Mouse (Mus musculus) T-helper 1 cell (primary cell): ENCODE measurements at regions not wholly inside any gene's neighbourhood (a gene's known extent, or its start where the extent isn't known, plus 50 kb on each side); places are given as distances from the start of the nearest gene placed in this dataset.

ENCODE experiments used
- in situ Hi-C: fragments of 300-600 bp; cut with MboI, MseI; formaldehyde crosslinking; loops from one replicate; pipeline ENCODE4 v1.15.1; 2025; ENCODE audit warnings: high pct_unique_total_duplicates

DNA sequence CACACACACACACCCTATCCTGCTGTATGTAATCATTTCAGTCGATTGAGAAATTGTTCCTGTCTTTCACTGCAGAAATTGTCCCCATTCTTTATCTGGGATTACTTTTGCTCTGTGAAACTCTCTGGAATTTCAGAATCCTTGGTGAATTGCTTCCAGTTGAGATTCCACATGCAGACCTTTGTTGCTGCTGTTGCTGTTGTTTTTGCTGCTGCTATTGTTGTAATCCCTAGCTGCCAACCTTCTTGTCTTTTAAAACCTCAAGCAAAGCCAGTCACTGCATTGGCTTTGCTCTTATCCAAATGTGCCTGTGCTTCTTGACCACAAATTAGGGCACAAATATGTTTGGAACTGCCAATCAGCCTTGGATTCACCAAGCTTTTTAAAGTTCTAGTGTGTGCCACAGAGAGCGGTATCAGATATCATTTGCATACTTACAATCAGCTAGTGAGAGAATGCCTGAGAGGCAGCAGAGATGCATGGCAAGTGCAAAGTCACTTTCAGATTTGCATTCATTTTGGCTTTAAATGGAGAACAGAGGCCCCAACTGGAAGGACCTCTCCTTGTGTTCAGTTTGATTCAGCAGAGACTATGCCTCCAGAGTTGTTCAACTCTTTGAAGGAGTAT, 1187.0 kb upstream of the Map3k7 start:
- in situ Hi-C loops = no loop called here

DNA sequence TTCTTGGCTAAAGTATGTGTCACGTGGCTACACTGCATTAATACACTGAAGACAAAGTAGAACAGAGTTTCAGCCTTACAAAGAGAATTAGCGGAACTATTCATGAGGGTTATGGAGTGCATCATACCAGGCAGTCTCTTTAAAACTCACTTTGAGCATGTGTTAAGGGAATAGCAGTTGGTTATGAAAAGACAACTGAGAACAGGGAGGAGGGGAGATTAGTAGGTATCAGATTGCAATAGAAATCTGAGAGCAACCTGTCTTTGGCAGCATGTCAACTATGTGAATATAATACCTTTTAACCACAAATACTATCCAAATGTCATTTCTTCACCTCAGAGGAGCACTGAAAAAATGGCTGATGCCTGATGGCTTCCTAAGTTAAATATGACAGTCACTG, 1182.2 kb upstream of the Map3k7 start:
- in situ Hi-C loops = no loop called here

DNA sequence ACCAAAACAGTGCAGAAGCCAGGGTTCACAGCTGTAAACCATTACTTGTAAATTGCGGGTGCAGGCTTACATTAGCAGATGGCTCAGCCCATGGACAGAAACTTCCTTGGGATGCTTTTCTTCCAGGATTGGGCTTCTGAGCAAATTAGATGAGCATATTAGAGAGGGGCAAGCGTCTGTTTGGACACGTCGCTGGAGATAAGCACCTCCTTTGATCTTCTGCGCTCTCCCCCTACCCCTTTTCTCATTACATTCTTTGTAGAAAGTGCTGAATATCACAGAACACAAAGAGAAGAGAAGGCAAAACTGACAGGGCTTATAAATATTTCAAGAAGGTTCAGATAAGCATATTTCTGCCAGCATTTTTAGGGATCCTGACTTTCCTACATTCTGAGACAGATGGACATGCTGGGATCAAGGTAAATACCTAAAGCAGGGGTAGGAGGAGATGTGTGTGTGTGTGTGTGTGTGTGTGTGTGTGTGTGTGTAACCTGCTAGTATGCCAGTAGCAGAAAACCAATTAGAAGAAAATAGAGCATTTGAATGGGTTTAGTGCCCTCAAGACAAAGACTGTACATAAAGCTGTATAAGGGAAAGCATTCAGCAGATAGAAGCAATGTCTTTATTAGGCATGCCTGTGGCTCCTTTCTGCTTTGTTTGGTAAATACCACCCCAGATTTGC, 1173.8 kb upstream of the Map3k7 start:
- in situ Hi-C loops = no loop called here

DNA sequence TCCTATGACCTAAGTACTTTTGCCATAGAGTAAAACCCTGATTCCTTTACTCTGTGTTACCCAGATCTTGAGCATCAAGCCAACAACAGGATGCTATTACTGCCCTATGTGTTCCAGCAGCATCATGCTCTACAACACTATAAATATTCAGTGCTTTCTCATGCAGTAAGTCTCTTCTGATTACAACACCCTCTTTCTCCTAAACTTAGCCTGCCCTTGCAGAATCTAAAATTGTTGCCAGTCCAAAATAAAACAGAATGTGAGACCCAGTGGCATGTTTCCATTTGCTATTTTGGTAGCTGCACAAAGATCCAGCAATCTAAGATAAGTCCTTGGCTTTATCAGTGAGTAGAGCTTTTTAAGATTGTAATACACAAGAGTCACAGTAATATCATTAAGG, 1154.1 kb upstream of the Map3k7 start:
- in situ Hi-C loops = no loop called here

- in situ Hi-C loops = no loop called here
Observed at GRCm38 (mm10) chr4:30855361-30856056, 1108.4 kb upstream of the Map3k7 start.

GRCm38 (mm10) chr4:30904966-30905365, 1058.9 kb upstream of the Map3k7 start:
- in situ Hi-C loops = loop anchor here (5.0 to 10.0 kb wide), 2 partner anchors 52 to 1240 kb away; no protein-coding TSS in a partner anchor

- in situ Hi-C loops = no loop called here
Observed at GRCm38 (mm10) chr4:30922944-30923343, 1041.0 kb upstream of the Map3k7 start.

DNA sequence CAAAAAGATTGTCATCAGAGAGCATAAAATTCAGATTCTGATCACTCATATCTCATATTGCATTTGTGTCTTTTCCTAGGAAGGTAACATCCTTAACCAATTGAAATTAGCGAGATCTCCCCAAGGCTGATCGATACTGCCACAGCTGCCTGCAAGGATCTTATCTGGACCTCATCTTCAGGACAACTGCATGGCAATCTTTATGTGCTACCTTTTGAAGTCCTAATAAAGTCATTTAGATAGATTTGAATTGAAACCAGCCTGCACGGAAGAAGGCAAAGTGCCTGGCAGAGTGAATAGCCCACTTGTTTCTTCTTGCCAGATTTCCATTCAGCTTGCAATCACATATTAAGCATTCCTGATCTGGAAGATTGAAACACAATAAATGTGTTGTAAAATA, 1031.5 kb upstream of the Map3k7 start:
- in situ Hi-C loops = no loop called here

GRCm38 (mm10) chr4:30933030-30933987, 1030.6 kb upstream of the Map3k7 start:
- in situ Hi-C loops = no loop called here

DNA sequence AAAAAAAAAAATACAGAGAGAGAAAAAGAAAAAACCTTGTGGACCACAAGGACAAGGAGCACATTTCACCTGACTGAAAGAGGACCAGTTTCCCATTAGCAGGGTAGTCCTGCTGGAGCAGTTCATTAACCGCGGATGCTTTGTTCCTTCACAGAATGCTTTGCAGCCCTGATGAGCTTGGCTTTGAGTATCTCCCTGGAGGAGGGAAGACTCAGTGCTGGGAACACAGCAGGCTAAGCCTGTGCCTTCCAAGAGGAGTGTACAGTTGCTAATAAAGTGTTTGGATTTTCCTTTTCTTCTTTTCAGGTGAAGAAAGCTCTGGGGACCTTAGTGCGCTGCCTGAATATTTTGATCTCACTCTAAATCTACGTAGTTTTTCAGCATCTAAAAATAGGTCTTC, 980.3 kb upstream of the Map3k7 start:
- in situ Hi-C loops = no loop called here

DNA sequence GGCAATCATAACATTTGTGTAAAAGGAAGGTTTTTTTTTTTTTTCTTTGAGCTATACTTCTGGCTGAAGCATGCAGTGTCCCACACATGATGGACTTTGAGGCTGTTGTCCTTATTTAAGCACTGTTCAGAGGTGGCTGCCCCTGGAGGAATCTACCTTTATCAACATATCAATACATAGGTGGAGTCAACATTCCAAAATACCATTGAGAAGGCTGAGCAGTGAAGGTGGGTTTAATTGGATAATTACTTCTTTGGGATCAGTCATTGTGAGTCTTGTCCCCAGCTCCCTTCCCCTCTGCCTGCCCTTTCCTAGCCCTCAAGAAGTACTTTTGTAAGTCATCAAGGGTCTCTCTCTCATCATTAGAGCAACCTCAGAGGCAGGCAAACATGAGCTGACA, 951.9 kb upstream of the Map3k7 start:
- in situ Hi-C loops = no loop called here

GRCm38 (mm10) chr4:31052077-31052677, 911.7 kb upstream of the Map3k7 start:
- in situ Hi-C loops = no loop called here

GRCm38 (mm10) chr4:31076236-31076635, 887.7 kb upstream of the Map3k7 start:
- in situ Hi-C loops = no loop called here

- in situ Hi-C loops = no loop called here
Observed at GRCm38 (mm10) chr4:31121586-31121985, 842.3 kb upstream of the Map3k7 start.

DNA sequence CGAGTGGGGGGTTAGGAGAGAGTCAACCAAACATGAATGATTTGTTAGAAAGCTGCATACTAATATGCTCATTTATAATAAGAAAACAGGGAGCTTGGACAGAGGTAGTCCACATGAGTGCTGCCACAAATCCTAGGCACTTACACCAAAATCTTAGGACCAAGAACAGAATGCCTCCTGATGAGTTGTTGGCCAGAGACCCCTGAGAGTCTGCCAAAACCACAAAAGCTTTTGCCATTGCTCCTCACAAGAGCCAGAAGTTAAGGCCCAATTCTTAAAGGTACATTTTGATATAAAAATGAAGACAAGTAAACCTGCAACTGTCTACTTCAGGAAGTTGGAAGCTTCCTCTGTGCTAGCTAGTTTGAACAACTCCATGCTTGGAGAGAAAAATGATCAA, 820.7 kb upstream of the Map3k7 start:
- in situ Hi-C loops = no loop called here

DNA sequence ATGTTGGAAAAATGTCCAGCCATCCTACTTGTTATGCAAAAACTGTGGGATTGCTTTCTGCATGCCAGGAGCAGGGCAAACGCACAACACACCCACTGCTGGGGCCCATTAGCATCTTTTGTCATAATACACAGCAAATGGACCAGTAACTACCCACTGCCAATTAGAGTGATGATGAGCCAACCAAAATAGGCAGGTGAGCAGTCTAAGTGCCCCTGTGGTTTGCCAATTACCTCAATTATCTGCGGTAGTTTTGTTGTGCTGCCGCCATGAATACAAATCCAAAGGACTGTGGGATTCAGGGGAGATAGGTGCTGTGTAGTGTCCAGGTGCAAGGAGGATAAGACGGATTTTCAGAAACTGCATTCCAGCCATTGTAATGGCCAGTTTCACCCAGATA, 796.5 kb upstream of the Map3k7 start:
- in situ Hi-C loops = no loop called here

- in situ Hi-C loops = no loop called here
Observed at GRCm38 (mm10) chr4:31168357-31168756, 795.5 kb upstream of the Map3k7 start.

- in situ Hi-C loops = no loop called here
Observed at GRCm38 (mm10) chr4:31171190-31171589, 792.7 kb upstream of the Map3k7 start.

- in situ Hi-C loops = no loop called here
Observed at GRCm38 (mm10) chr4:31197852-31198251, 766.0 kb upstream of the Map3k7 start.

DNA sequence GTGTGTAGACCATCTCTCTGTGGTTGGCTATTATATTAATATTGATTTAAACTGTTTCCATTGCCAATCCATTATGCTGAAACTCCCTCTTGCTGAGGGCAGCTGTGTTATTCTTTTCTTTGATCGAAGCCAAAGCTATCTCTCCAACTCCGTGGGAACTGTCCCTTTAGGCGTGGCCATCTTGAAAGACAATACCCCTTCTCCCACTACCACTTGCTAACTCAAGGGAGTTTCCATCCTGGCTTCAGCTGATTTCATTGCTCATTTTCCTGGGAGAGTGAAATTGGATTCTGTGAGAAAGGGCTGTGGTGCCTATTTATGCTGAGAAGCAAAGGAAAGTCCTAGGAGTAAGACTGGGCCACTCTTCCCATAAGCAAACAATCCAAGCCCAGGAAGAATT, 760.6 kb upstream of the Map3k7 start:
- in situ Hi-C loops = no loop called here

GRCm38 (mm10) chr4:31205332-31205970, 758.4 kb upstream of the Map3k7 start:
- in situ Hi-C loops = no loop called here
